Mouse (Mus musculus): ENCODE measurements around the gene Tbx15. TPM values are rescaled to one million over a fixed set of nuclear protein-coding genes. Genes with fewer than 3 reads are reported as not detected.

Gene Tbx15
- polyA plus RNA-seq, 1 experiment, result not detected

DNA sequence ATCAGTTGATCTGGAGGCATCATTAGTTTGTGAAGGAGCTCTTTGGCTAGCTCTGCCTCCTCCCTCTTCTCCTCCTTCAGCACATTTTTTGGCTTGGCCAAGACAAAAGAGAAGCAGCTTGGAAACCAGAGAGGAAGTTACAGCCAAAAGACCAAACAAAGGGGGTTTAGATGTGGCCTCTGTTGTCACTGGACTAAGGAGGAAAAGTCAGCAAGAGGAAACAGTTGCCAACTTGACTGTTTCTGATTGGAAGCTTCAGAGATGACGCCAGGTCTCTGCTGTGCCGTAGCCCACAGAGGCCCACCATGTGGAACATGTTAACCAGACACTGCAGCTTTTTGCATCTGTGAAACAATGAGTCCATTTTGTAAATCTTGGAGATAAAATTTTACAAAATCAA is 96.7 kb downstream of the Tbx15 start:
- Histone ChIP-seq H3K4me1 (ENCODE audit: control insufficient read depth, insufficient read depth, insufficient read length, low read length) (no peaks in the 10 kb centered on the region), H3K36me3 (ENCODE audit: control insufficient read depth, insufficient read depth, low read length) (no peaks in the 10 kb centered on the region), H3K27ac (ENCODE audit: insufficient read depth, low read depth, low read length) (no peak overlapping the region), H3K4me3 (ENCODE audit: low read depth, low read length) (no peak overlapping the region), H3K27me3 (ENCODE audit: control insufficient read depth, insufficient read depth, low read length) (no peaks in the 10 kb centered on the region)
- TF ChIP-seq POLR2A (IDR thresholded peaks at IDR 0.05; ENCODE audit: low read depth, low read length) (no peak), CTCF (IDR thresholded peaks at IDR 0.05; ENCODE audit: extremely low read depth, insufficient read length, insufficient replicate concordance, low read depth, low read length) (no peak)
- 85% methylated on average over 2 of the region's 2 CpGs for WGBS

DNA sequence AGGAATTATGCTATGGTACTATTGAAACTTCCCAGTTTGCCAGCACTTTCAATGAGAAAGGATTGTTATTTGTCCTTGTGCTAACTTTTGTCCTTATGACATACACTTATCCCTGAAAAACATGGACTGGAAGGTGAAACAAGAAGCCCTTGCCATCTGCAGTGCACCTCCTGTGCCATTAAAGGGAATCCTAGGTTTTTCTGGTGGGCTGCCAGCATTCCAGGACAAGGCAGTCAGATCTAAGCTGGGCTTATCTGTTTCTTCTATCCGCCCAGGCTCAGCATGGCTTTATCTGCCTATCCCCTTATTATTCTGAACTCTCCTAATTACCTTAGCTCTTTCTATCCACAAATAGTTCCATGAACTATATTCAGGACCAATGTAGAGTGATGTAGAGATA is 98.6 kb downstream of the Tbx15 start:
- Histone ChIP-seq H3K27me3 (ENCODE audit: control insufficient read depth, insufficient read depth, low read length) (no peaks in the 10 kb centered on the region), H3K36me3 (ENCODE audit: control insufficient read depth, insufficient read depth, low read length) (no peaks in the 10 kb centered on the region), H3K27ac (ENCODE audit: insufficient read depth, low read depth, low read length) (no peak overlapping the region), H3K4me1 (ENCODE audit: control insufficient read depth, insufficient read depth, insufficient read length, low read length) (no peaks in the 10 kb centered on the region), H3K4me3 (ENCODE audit: low read depth, low read length) (no peak overlapping the region)
- 32% methylated on average over 1 of the region's 1 CpGs for WGBS
- no peak for TF ChIP-seq CTCF (IDR thresholded peaks at IDR 0.05; ENCODE audit: extremely low read depth, insufficient read length, insufficient replicate concordance, low read depth, low read length)
- TF ChIP-seq POLR2A (IDR thresholded peaks at IDR 0.05; ENCODE audit: low read depth, low read length), result no peak

DNA sequence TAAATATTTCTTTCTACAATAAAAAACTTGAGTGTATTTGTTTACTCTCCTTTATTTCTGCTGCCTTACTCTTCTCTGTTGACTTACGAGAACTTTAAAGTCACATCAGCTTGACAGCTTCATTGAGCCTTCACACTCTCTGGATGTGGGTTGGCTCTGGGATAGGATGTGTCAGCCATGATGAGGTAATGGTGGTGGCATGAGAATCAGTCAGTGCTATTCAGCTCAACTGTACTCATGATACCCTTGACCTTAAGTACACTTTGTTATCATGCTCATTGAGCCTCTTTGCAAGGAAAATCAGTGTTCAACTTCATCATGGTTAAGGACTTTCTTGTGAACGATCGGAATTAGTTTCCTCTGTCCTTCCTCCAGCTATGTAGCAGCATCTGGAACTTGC is 99.8 kb downstream of the Tbx15 start:
- 67% methylated on average over 3 of the region's 3 CpGs for WGBS
- Histone ChIP-seq H3K4me3 (ENCODE audit: low read depth, low read length) (no peak overlapping the region), H3K4me1 (ENCODE audit: control insufficient read depth, insufficient read depth, insufficient read length, low read length) (no peaks in the 10 kb centered on the region), H3K27me3 (ENCODE audit: control insufficient read depth, insufficient read depth, low read length) (no peaks in the 10 kb centered on the region), H3K27ac (ENCODE audit: insufficient read depth, low read depth, low read length) (no peak overlapping the region), H3K36me3 (ENCODE audit: control insufficient read depth, insufficient read depth, low read length) (no peaks in the 10 kb centered on the region)
- no peak for TF ChIP-seq POLR2A (IDR thresholded peaks at IDR 0.05; ENCODE audit: low read depth, low read length)
- TF ChIP-seq CTCF (IDR thresholded peaks at IDR 0.05; ENCODE audit: extremely low read depth, insufficient read length, insufficient replicate concordance, low read depth, low read length), result no peak

GRCm38 (mm10) chr3:99379616-99380250 is 139.6 kb downstream of the Tbx15 start:
- Histone ChIP-seq H3K4me3 (ENCODE audit: low read depth, low read length) (no peak overlapping the region), H3K27ac (ENCODE audit: insufficient read depth, low read depth, low read length) (no peak overlapping the region), H3K36me3 (ENCODE audit: control insufficient read depth, insufficient read depth, low read length) (no peaks in the 10 kb centered on the region), H3K4me1 (ENCODE audit: control insufficient read depth, insufficient read depth, insufficient read length, low read length) (no peaks in the 10 kb centered on the region), H3K27me3 (ENCODE audit: control insufficient read depth, insufficient read depth, low read length) (no peaks in the 10 kb centered on the region)
- TF ChIP-seq POLR2A (IDR thresholded peaks at IDR 0.05; ENCODE audit: low read depth, low read length) (no peak), CTCF (IDR thresholded peaks at IDR 0.05; ENCODE audit: extremely low read depth, insufficient read length, insufficient replicate concordance, low read depth, low read length) (no peak)
- 67% methylated on average over 2 of the region's 2 CpGs for WGBS

DNA sequence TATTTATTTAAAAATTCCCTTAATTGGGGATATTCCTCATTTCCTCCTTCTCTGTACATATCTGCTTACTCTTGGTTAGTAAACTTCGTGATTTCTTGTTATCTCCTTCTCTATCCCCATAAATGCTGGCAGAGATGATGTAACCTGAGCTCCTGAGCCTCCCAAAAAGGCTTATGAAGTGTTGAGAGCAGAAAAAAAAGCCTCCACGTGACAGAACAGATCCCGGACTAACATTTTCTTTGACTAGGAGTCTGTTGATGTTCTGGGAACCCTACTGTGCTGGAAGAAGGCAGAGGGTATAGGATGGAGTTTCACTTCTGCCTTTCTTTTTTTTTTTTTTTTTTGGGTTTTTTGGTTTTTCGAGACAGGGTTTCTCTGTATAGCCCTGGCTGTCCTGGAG is 146.9 kb downstream of the Tbx15 start:
- no peak overlapping the region for H3K27ac ChIP-seq (ENCODE audit: insufficient read depth, low read depth, low read length)
- H3K4me3 ChIP-seq (ENCODE audit: low read depth, low read length), result no peak overlapping the region
- TF ChIP-seq CTCF (IDR thresholded peaks at IDR 0.05; ENCODE audit: extremely low read depth, insufficient read length, insufficient replicate concordance, low read depth, low read length), result no peak
- no peak for TF ChIP-seq POLR2A (IDR thresholded peaks at IDR 0.05; ENCODE audit: low read depth, low read length)
- WGBS, result 47% methylated on average over 4 of the region's 4 CpGs
- H3K4me1 ChIP-seq (ENCODE audit: control insufficient read depth, insufficient read depth, insufficient read length, low read length), result no peaks in the 10 kb centered on the region
- no peaks in the 10 kb centered on the region for H3K27me3 ChIP-seq (ENCODE audit: control insufficient read depth, insufficient read depth, low read length)
- no peaks in the 10 kb centered on the region for H3K36me3 ChIP-seq (ENCODE audit: control insufficient read depth, insufficient read depth, low read length)

Other genes starting within 250 kb of the Tbx15 start
- 1.5 and 2.6 TPM in 2 replicates for gene Wars2, start 99.3 kb upstream of the Tbx15 start, polyA plus RNA-seq (2012; rRNA removed)

Data from small intestine, adult 2 months (tissue).